Mouse (Mus musculus): Measurements from ENCODE around the gene Zfp36. TPM values are rescaled to one million over a fixed set of nuclear protein-coding genes. Genes with fewer than 3 reads are reported as not detected.

Gene Zfp36
- total RNA-seq (2018; cell fraction: chromatin; rRNA removed): 1,000 to 10,000 TPM in 2 of 26 experiments, 100 to 1,000 TPM in 22, 10 to 100 TPM in 2; 91.8 to 1,107 (median 329) TPM
- 1,000 to 10,000 TPM in 13 of 26 experiments, 100 to 1,000 TPM in 13; 132 to 2,956 (median 939) TPM for total RNA-seq (2018; cell fraction: cytosol; rRNA removed)
- 1,000 to 10,000 TPM in 15 of 26 experiments, 100 to 1,000 TPM in 11; 163 to 2,419 (median 1,098) TPM for total RNA-seq (2018; cell fraction: nucleus; rRNA removed)
- polyA plus RNA-seq (2018): 67.8 to 98.8 TPM (median 74.9 TPM) in 3 replicates

DNA sequence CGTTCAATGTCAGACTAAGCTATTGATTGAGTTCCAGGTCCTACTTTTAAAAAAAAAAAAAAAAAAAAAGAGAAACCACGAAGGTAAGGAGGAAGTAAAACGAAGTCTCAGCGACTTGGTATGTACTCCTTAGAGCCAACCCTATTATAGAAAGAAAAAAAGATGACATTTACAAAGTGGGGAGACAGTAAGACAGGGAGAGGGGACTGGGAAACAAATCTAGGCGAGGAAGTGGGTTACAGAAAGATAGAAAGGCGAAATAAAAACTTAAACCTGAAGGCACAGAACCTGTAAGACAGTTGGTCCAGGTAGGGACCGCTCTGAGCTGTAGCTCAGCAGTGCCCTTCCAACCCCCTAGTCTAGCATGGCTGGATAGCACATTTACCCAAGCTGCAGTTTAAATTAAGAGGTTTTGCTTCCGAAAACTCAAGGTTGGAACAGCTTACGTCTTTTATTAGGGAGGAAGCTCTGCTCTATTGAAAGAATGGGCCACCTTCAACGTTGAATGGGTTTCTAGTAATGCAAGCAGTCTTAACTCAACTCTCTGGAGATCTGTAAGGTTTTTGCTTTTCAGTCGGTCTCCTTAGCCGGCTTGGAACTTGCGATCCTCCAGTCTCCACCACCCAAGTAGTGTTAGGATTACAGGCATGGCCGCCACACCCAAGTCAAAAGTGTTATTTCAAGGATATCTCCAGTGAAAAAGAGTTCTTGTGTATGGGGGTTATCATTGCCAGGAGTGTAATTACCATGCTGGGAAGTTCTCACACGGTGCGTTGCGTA, at the start of gene Zfp36:
TSS of gene Zfp36 (minus strand) at position 17 of the 780 bp plus-strand sequence.
- peak within 1 kb of the TSS; percentile 100 for H3K27ac ChIP-seq
- peaks cover 10% of the 10 kb centered on the region; the same call in 1 of the 2 replicates for H3K36me3 ChIP-seq (ENCODE audit: inconsistent target)
- 17% methylated on average over 17 of the region's 17 CpGs for WGBS (ENCODE audit: missing documents)
- peak within 1 kb of the TSS; percentile 96 for H3K4me3 ChIP-seq (ENCODE audit: inconsistent target)
- H3K79me2 ChIP-seq (ENCODE audit: inconsistent target): peaks cover 52% of the 10 kb centered on the region

DNA sequence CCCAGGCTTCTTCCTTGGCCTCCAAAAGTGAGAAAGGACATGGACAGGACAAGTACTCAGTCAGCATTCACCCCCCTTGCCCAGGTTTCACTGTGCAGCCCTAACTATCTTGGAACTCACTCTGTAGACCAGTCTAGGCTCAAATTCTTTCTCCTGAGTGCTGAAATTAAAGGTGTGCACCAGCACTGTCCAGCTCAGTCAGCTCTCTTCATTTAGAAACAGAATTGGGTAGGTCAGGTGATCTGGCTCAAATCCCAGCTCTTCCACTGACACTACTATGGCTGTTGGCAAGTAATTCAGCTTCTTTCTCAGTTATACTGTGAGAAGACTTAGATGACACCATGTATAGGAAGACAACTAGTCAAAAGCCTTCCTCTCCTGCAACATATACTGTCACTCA, 47.7 kb upstream of the Zfp36 start:
- Histone ChIP-seq H3K36me3 (ENCODE audit: inconsistent target) (peaks cover 1% of the 10 kb centered on the region; the same call in 1 of the 2 replicates), H3K4me3 (ENCODE audit: inconsistent target) (no peak overlapping the region), H3K27ac (no peak overlapping the region), H3K79me2 (ENCODE audit: inconsistent target) (peaks cover 95% of the 10 kb centered on the region)

DNA sequence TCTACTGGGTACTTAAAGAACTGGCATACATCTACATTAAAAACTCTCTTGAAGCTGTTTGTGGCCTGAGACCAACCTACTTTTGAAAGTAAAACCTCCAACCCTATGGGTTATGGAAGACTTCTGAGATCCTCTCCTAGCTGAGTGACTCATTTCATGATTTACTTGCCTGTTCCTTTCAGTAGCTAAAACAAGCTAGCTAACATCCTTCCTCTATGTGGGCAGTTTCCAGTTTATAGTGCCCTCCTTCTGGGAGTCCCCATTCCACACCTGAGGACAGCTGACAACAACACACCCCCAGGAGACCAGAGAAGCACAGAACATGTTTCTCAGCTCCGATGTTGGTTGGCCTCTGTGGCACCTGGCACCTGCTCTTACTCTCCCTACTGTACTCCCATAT, 43.0 kb upstream of the Zfp36 start:
- no peak overlapping the region for H3K27ac ChIP-seq
- WGBS (ENCODE audit: missing documents): 82% methylated on average over 1 of the region's 1 CpGs
- H3K4me3 ChIP-seq (ENCODE audit: inconsistent target): no peak overlapping the region

DNA sequence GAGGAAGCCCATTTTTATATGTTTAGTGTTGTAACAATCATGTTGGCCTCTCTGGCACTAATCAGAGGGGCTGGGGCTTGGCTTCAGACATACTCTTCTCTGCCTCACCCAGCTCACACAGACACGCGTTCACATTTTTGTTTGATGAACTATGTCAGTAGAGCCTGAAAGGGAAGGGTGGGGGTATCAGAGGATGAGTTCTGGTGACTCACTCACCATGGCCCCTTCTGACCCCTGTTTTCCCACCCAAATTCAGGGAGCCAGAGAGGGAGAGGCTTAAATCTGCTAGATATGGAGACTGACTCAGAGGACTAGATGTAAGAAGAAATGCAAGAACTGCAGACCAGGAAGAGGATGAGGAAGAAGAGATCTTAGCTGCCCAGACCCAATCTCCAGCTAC, 39.4 kb upstream of the Zfp36 start:
- 98% methylated on average over 2 of the region's 2 CpGs for WGBS (ENCODE audit: missing documents)
- no peak overlapping the region for H3K27ac ChIP-seq
- peaks cover 60% of the 10 kb centered on the region; the same call in 1 of the 2 replicates for H3K36me3 ChIP-seq (ENCODE audit: inconsistent target)
- no peak overlapping the region for H3K4me3 ChIP-seq (ENCODE audit: inconsistent target)
- H3K79me2 ChIP-seq (ENCODE audit: inconsistent target): peaks cover 12% of the 10 kb centered on the region; the same call in 1 of the 2 replicates

More for the DNA sequence above, 43.0 kb upstream of the Zfp36 start:
- peaks cover 48% of the 10 kb centered on the region for H3K79me2 ChIP-seq (ENCODE audit: inconsistent target)
- peaks cover 40% of the 10 kb centered on the region; the same call in 1 of the 2 replicates for H3K36me3 ChIP-seq (ENCODE audit: inconsistent target)

DNA sequence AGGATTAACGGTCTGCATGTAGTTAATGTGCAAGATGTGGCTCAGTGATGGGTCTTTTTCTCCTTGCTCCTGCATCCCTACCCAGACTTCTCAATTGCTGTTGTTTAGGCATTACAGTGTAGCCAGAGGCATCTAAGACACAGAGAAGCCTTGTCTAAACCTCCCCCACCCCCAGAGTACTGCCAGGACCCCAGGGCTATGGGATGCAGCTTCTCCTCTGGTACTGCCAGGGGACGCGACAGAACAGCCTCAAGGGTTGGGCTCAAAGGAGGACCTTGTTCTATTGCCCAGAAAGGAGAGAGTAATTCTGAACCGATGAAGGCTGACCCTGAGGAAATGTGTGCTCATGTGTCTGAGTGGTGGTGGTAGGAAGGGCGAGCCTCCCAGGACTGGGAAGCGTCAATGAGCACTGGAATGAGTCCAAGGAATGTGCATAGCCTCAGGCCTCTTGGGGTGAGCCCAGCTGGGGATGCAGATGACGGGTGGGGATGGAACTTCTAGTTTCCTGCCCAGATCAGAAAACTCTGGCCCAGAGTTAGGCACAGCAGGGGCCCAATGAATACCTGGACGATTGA, 38.1 kb upstream of the Zfp36 start:
- H3K36me3 ChIP-seq (ENCODE audit: inconsistent target): peaks cover 72% of the 10 kb centered on the region
- WGBS (ENCODE audit: missing documents): 96% methylated on average over 8 of the region's 8 CpGs
- no peak overlapping the region for H3K27ac ChIP-seq
- no peak overlapping the region for H3K4me3 ChIP-seq (ENCODE audit: inconsistent target)
- no peaks in the 10 kb centered on the region; the same call in 1 of the 2 replicates for H3K79me2 ChIP-seq (ENCODE audit: inconsistent target)

DNA sequence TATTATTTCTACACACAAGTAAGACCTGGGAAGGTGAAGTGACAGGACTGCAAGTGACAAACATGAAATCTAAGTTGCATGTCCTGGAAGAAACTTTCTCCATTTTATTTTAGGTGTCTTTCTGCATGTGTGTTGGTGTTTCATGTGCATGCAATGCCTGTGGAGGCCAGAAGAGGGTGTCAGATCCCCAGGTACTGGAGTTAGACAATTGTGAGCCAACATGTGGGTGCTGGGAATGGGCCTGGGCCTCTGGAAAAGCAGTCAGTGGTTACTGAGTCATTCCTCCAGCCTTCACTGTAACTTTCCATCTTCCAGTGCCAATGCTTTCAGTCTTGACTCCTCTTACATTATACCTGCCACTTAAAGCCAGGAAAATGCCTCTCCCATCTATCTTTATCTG, 37.3 kb upstream of the Zfp36 start:
- H3K36me3 ChIP-seq (ENCODE audit: inconsistent target): peaks cover 75% of the 10 kb centered on the region
- no peak overlapping the region for H3K27ac ChIP-seq
- no peak overlapping the region for H3K4me3 ChIP-seq (ENCODE audit: inconsistent target)
- no peaks in the 10 kb centered on the region; the same call in 1 of the 2 replicates for H3K79me2 ChIP-seq (ENCODE audit: inconsistent target)

DNA sequence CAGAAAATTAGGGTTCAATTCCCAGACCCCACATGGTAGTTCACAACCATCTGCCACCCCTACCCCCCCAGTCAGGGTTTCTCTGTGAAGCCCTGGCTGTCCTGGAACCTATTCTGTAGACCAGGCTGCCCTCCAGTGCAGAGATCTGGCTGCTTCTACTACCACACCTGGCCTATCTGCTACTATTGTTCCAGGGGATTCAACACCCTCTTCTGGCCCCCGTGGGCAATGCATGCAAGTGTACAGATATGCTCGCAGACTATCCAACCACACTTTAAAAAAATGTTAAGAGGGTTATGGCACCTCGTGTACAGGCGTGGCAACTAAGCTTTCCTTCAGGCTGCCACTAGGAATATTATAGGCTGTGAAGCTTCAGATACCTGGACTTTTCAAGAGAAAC, 32.8 kb upstream of the Zfp36 start:
- Histone ChIP-seq H3K4me3 (ENCODE audit: inconsistent target) (no peak overlapping the region), H3K79me2 (ENCODE audit: inconsistent target) (no peaks in the 10 kb centered on the region; the same call in 1 of the 2 replicates), H3K27ac (no peak overlapping the region), H3K36me3 (ENCODE audit: inconsistent target) (peaks cover 65% of the 10 kb centered on the region)
- 75% methylated on average over 4 of the region's 4 CpGs for WGBS (ENCODE audit: missing documents)

DNA sequence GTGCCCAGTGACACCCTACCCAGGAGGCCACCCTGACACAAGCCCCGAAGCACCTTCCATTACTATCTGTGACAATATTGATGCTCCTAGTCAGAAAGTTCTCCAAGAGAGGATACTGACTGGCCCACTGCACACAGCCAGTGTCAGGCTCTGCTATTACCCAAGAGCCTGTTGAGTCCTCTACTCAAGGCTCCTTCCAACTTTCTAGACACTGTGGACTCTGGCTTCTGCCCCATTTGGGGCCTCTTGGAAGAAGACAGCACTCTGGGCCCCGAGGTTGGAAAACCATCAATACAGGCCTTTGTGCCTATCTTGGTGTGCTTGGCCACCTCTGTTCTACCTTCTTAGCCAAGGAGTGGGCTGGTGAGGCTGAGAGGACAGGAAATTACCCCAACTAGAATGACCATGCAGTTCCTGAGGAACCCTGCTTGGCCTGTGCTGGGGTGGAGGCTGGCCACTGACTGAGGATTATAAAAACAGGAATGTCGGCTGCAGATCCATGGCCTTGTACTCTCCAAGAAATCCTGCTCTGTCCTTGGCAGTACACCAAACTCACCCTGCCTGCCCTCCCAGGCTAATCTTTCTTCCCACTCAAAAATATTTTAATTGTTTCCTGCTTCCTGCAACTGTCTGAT, 30.9 kb upstream of the Zfp36 start:
- WGBS (ENCODE audit: missing documents): 87% methylated on average over 3 of the region's 3 CpGs
- no peak overlapping the region for H3K4me3 ChIP-seq (ENCODE audit: inconsistent target)
- peaks cover 73% of the 10 kb centered on the region for H3K36me3 ChIP-seq (ENCODE audit: inconsistent target)
- no peaks in the 10 kb centered on the region for H3K79me2 ChIP-seq (ENCODE audit: inconsistent target)
- no peak overlapping the region for H3K27ac ChIP-seq

DNA sequence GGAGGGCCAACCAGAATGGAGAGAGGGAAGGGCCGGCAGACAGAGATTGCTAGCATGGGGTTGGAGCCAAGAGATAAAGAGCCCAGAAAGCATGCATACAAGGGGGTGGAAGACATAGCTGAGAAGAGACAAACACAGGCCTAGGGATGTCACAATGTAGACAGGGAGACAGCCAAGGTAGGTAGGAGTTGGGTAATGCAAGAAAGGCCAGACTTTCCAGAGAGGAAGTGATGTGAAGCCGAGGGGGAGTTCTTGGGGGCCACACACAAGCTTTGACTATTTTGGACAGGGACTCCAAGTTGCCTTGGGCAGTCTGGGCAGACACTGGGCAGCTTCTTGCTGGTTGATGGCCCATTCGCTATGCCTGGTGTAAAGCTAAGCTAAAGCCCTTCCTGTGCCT, 21.9 kb upstream of the Zfp36 start:
- H3K4me3 ChIP-seq (ENCODE audit: inconsistent target): no peak overlapping the region
- H3K27ac ChIP-seq: no peak overlapping the region
- H3K36me3 ChIP-seq (ENCODE audit: inconsistent target): peaks cover 84% of the 10 kb centered on the region
- 80% methylated on average over 2 of the region's 3 CpGs for WGBS (ENCODE audit: missing documents)
- no peaks in the 10 kb centered on the region for H3K79me2 ChIP-seq (ENCODE audit: inconsistent target)

DNA sequence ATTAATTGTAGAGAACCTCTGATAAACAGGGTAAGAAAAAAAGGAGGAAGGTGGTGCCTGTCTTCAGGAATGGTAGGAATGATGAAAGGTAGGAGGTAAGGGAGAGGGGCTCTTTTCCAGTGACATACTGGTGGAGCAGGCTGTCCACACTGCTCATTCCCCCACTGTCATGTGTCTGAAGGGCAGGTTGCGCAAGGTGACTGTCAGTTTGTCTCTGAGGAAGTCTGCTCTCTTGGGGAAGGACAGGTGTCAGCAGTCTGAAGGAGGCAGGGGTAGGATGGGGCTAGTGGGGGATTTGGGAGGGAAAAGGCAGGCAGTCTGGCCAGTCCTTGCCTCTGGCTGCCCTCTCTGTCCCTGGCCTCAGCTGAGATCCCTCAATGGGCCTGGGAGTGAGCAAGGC, 21.0 kb upstream of the Zfp36 start:
- peaks cover 83% of the 10 kb centered on the region for H3K36me3 ChIP-seq (ENCODE audit: inconsistent target)
- H3K79me2 ChIP-seq (ENCODE audit: inconsistent target): no peaks in the 10 kb centered on the region
- 67% methylated on average over 1 of the region's 1 CpGs for WGBS (ENCODE audit: missing documents)
- H3K4me3 ChIP-seq (ENCODE audit: inconsistent target): no peak overlapping the region
- no peak overlapping the region for H3K27ac ChIP-seq

DNA sequence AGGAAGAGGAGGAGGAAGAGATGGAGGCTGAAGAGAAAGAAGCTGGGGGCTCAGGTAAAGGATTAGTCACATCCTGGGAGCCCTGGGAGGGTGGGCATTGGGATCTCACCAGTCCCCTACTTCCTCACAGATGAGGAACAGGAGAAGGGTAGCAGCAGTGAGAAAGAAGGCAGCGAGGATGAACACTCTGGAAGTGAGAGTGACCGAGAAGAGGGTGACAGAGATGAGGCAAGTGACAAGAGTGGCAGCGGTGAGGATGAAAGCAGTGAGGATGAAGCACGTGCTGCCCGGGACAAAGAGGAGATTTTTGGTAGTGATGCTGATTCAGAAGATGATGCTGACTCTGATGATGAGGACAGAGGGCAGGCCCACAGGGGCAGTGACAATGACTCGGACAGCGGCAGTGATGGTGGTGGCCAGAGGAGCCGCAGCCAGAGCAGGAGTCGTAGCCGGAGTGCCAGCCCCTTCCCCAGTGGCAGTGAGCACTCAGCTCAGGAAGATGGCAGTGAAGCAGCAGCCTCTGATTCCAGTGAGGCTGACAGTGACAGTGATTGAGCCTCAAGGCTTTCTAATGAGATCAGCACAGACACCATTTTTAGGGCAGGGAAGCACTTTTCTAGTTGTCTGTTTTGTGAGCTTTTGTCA, 18.8 kb upstream of the Zfp36 start:
- WGBS (ENCODE audit: missing documents): 87% methylated on average over 10 of the region's 10 CpGs
- H3K36me3 ChIP-seq (ENCODE audit: inconsistent target): peaks cover 71% of the 10 kb centered on the region

DNA sequence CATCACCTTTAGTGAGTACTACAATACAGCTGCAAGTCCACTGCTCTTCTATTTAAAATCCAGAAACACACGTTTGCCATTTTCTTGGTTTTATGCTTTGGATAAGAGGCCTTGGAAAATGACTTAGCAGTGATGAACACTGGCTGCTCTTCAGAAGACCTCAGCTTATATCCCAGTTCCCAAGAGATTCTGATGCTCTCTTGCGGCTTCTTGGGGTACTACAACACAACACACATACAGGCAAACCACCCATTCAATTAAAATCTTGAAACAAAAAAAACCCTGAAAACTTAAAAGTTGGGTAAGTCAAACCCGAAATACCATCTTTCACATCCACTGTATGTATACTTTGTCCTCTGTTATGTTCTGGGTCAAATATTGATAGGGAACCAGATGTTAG, 17.9 kb upstream of the Zfp36 start:
- WGBS (ENCODE audit: missing documents): 82% methylated on average over 3 of the region's 3 CpGs
- Histone ChIP-seq H3K79me2 (ENCODE audit: inconsistent target) (peaks cover 21% of the 10 kb centered on the region), H3K4me3 (ENCODE audit: inconsistent target) (no peak overlapping the region), H3K36me3 (ENCODE audit: inconsistent target) (peaks cover 63% of the 10 kb centered on the region), H3K27ac (no peak overlapping the region)

More for the DNA sequence above, 18.8 kb upstream of the Zfp36 start:
- Histone ChIP-seq H3K27ac (no peak overlapping the region), H3K79me2 (ENCODE audit: inconsistent target) (peaks cover 14% of the 10 kb centered on the region), H3K4me3 (ENCODE audit: inconsistent target) (no peak overlapping the region)

DNA sequence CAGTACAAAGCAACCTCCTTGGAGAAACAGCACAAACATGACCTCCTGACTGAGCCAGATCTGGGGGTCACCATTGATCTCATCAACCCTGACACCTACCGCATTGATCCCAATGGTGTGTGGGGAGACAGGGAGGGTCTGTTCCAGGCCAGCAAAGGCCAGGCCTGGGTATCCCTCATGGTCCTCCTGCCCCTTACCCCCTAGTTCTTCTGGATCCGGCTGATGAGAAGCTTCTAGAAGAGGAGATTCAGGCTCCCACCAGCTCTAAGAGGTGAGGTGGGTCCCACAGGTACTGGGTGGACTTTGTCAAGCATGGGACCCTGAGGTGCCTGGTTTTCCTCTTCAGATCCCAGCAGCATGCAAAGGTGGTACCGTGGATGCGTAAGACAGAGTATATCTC, 15.4 kb upstream of the Zfp36 start:
- H3K27ac ChIP-seq: no peak overlapping the region
- no peak overlapping the region for H3K4me3 ChIP-seq (ENCODE audit: inconsistent target)
- H3K79me2 ChIP-seq (ENCODE audit: inconsistent target): peaks cover 41% of the 10 kb centered on the region
- H3K36me3 ChIP-seq (ENCODE audit: inconsistent target): peaks cover 46% of the 10 kb centered on the region
- 100% methylated on average over 4 of the region's 4 CpGs for WGBS (ENCODE audit: missing documents)

DNA sequence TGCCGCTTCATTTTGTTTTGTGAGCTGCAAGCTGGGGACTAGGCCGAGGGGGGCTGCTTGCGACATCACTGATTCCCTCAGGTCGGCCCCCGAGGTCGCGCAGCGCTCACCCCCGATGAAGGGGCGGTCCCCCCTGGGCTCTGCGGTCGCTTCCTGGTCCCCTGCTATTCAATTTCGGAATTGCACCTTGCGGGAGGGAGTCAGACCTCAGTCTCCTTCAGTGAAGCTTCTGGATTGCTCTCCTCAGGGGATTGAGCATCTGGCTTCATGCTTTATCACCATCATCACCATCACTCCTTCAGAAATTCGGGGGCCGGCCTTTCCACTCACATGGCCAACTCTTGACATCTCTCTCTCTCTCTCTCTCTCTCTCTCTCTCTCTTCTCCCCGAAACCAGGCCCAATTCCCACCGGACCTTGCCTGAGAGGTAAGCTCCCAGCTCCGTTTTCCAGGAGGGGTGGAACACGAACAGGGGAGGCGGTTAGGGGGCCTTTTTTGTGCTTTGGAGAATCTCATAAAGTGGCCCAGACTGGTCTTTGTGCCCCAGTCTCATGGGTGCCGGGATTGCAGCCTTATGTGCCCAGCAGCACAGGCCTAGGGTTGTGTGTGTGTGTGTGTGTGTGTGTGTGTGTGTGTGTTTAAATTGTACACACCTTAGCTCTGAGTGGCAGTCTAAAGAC, 13.4 kb upstream of the Zfp36 start:
- H3K27ac ChIP-seq: no peak overlapping the region
- peaks cover 57% of the 10 kb centered on the region for H3K79me2 ChIP-seq (ENCODE audit: inconsistent target)
- H3K36me3 ChIP-seq (ENCODE audit: inconsistent target): peaks cover 42% of the 10 kb centered on the region
- WGBS (ENCODE audit: missing documents): 10% methylated on average over 22 of the region's 22 CpGs
- H3K4me3 ChIP-seq (ENCODE audit: inconsistent target): peak overlapping the region; percentile 63

Data from macrophage (primary cell).